Mouse (Mus musculus) E14TG2a.4 (cell line): ENCODE measurements around the gene Pcgf3.
"Not testable (repeated sequence)": the region's sequence is repeated elsewhere in the genome, so short reads cannot be mapped to it uniquely, and the experiment has no call there.

Experiments used
- H3K27me3 ChIP-seq: 2 replicates; pipeline ENCODE4 v1.6.1; 2014; ENCODE audit warnings: low read length, control low read depth; ENCODE audit not compliant: insufficient read depth
- H3K36me3 ChIP-seq: 2 replicates; pipeline ENCODE4 v1.6.1; 2014; ENCODE audit warnings: low read length, control low read depth; ENCODE audit not compliant: insufficient read depth
- H3K4me1 ChIP-seq: replicated peaks from 2 replicates; pipeline ENCODE4 v1.6.1; 2014; ENCODE audit warnings: low read depth, low read length, control low read depth
- H3K4me3 ChIP-seq: replicated peaks from 2 replicates; pipeline ENCODE4 v1.5.1; 2014; ENCODE audit warnings: mild to moderate bottlenecking, low read length
- H3K9me3 ChIP-seq: 2 replicates; pipeline ENCODE4 v1.6.1; 2014; ENCODE audit warnings: low read length, control low read depth
- CTCF ChIP-seq: conservative IDR thresholded peaks from 2 replicates; pipeline ENCODE4 v1.5.1; 2014; ENCODE audit warnings: low read length
- NANOG ChIP-seq: IDR thresholded peaks from 2 replicates; pipeline ENCODE4 v1.6.1; 2014; ENCODE audit warnings: borderline replicate concordance, low read length, mixed read lengths
- POU5F1 ChIP-seq: IDR thresholded peaks from 2 replicates; pipeline ENCODE4 v1.6.1; 2014; ENCODE audit warnings: low read length, borderline replicate concordance

Gene Pcgf3

GRCm38 (mm10) chr5:108465131-108465891, 4.3 kb downstream of the Pcgf3 start:
- Histone ChIP-seq H3K9me3 (no peaks in the 10 kb centered on the region), H3K4me1 (peaks cover 51% of the 10 kb centered on the region), H3K27me3 (0 out of 2 replicates have a peak, but pooled peaks cover 3% of the 10 kb centered on the region), H3K36me3 (peaks cover 28% of the 10 kb centered on the region), H3K4me3 (no peak overlapping the region)
- TF ChIP-seq CTCF (no peak), NANOG (no peak), POU5F1 (no peak)

- no peak for TF ChIP-seq NANOG
- no peak for TF ChIP-seq CTCF
- TF ChIP-seq POU5F1 = no peak
- Histone ChIP-seq H3K4me3 (no peak overlapping the region), H3K27me3 (no peaks in the 10 kb centered on the region), H3K9me3 (no peaks in the 10 kb centered on the region), H3K4me1 (peaks cover 45% of the 10 kb centered on the region), H3K36me3 (peaks cover 33% of the 10 kb centered on the region)
Observed at GRCm38 (mm10) chr5:108466647-108467046, 5.6 kb downstream of the Pcgf3 start.

- TF ChIP-seq POU5F1 (no peak), NANOG (no peak), CTCF (no peak)
- Histone ChIP-seq H3K36me3 (peaks cover 63% of the 10 kb centered on the region), H3K4me1 (peaks cover 18% of the 10 kb centered on the region), H3K27me3 (no peaks in the 10 kb centered on the region), H3K4me3 (no peak overlapping the region), H3K9me3 (no peaks in the 10 kb centered on the region)
Observed at GRCm38 (mm10) chr5:108469617-108470016, 8.6 kb downstream of the Pcgf3 start.

- H3K27me3 ChIP-seq = no peaks in the 10 kb centered on the region
- no peaks in the 10 kb centered on the region for H3K9me3 ChIP-seq
- no peak for TF ChIP-seq NANOG
- TF ChIP-seq CTCF = no peak
- TF ChIP-seq POU5F1 = no peak
Observed at GRCm38 (mm10) chr5:108473737-108474136, 12.7 kb downstream of the Pcgf3 start.

GRCm38 (mm10) chr5:108475977-108476376, 14.9 kb downstream of the Pcgf3 start:
- no peak for TF ChIP-seq CTCF
- no peak for TF ChIP-seq POU5F1
- no peak for TF ChIP-seq NANOG
- peaks cover 80% of the 10 kb centered on the region for H3K36me3 ChIP-seq

More at GRCm38 (mm10) chr5:108473737-108474136, 12.7 kb downstream of the Pcgf3 start:
- Histone ChIP-seq H3K36me3 (peaks cover 77% of the 10 kb centered on the region), H3K4me1 (0 out of 2 replicates have a peak, but pooled peaks cover 2% of the 10 kb centered on the region), H3K4me3 (no peak overlapping the region)

GRCm38 (mm10) chr5:108483006-108483405, 22.0 kb downstream of the Pcgf3 start:
- Histone ChIP-seq H3K27me3 (no peaks in the 10 kb centered on the region), H3K9me3 (no peaks in the 10 kb centered on the region), H3K4me3 (no peak overlapping the region), H3K36me3 (peaks cover 62% of the 10 kb centered on the region), H3K4me1 (no peaks in the 10 kb centered on the region)
- TF ChIP-seq NANOG = no peak
- TF ChIP-seq CTCF = no peak
- TF ChIP-seq POU5F1 = no peak

More at GRCm38 (mm10) chr5:108475977-108476376, 14.9 kb downstream of the Pcgf3 start:
- Histone ChIP-seq H3K4me3 (no peak overlapping the region), H3K4me1 (0 out of 2 replicates have a peak, but pooled peaks cover 2% of the 10 kb centered on the region), H3K9me3 (no peaks in the 10 kb centered on the region), H3K27me3 (no peaks in the 10 kb centered on the region)

GRCm38 (mm10) chr5:108485239-108485638, 24.2 kb downstream of the Pcgf3 start:
- no peak for TF ChIP-seq NANOG
- peak; percentile 83 for TF ChIP-seq CTCF
- H3K36me3 ChIP-seq = peaks cover 71% of the 10 kb centered on the region
- H3K4me1 ChIP-seq = no peaks in the 10 kb centered on the region
- no peaks in the 10 kb centered on the region for H3K9me3 ChIP-seq
- H3K27me3 ChIP-seq = no peaks in the 10 kb centered on the region
- H3K4me3 ChIP-seq = no peak overlapping the region

- H3K36me3 ChIP-seq = peaks cover 79% of the 10 kb centered on the region
- not testable (repeated sequence) for H3K4me1 ChIP-seq, H3K4me3 ChIP-seq, H3K9me3 ChIP-seq, H3K27me3 ChIP-seq
Observed at GRCm38 (mm10) chr5:108486148-108486547, 25.1 kb downstream of the Pcgf3 start.

GRCm38 (mm10) chr5:108501573-108501972, 40.5 kb downstream of the Pcgf3 start:
- no peaks in the 10 kb centered on the region for H3K27me3 ChIP-seq

More at GRCm38 (mm10) chr5:108501573-108501972, 40.5 kb downstream of the Pcgf3 start:
- Histone ChIP-seq H3K9me3 (no peaks in the 10 kb centered on the region), H3K4me1 (peaks cover 7% of the 10 kb centered on the region), H3K36me3 (peaks cover 80% of the 10 kb centered on the region), H3K4me3 (no peak overlapping the region)
- no peak for TF ChIP-seq POU5F1
- no peak for TF ChIP-seq NANOG
- TF ChIP-seq CTCF = no peak
